Mouse (Mus musculus): Measurements from ENCODE around the gene Ankfn1.

Ankfn1 gene

DNA sequence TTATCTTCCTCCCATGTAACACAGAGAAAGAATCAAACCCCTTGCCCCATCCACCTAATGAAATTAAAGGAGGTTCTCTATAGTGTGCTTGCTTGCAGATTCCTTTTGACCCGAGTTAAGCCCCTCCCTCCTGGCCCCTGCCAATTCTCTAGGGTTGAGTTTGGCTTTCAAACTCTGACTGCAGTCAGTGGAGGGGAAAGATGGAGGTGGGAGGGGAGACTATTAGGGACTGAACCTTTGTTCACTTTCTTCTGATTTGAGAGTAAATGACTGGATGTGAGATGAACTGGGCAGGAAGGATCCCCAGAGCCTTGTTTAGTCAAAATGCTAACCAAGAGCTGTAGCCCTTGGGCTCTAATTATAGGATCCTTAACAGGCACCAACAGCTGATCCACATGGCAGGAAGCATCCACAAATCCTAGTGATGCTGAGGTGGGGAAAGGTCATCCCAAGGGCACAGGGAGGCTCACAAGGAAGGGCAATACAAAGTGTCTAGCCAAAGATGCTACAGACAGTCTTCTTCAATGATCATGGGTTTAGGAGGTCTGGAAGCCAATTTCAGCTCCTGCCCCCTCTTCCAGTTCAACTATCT lies 103.4 kb downstream of the Ankfn1 start:
- no peak for DNase-seq

DNA sequence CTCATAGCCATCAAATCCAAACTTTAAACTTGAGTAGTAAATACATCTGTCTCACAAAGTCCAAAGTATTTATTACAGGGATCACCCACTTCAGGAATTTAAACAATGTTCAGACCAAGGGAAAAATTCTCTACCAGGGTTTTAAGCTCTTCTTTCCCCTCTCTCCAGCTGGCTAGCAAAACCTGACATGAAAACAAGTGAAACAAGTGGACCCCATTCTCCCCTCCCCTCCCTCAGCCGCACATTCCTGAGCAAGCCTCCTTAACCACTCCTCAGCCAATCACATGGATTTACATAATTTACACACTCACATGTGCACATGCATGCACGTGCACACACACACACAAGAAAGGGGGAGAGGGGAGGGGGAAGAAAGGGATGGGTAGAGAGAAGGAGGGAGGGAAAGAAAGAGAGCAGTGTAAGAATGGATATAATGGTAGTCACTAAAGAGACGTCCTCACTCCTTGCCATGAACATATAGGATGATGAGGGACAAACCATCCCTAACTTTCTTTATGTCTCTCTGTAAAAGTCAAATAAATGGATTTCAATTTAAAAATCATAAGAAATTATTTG lies 104.9 kb downstream of the Ankfn1 start:
- no peak for DNase-seq

DNA sequence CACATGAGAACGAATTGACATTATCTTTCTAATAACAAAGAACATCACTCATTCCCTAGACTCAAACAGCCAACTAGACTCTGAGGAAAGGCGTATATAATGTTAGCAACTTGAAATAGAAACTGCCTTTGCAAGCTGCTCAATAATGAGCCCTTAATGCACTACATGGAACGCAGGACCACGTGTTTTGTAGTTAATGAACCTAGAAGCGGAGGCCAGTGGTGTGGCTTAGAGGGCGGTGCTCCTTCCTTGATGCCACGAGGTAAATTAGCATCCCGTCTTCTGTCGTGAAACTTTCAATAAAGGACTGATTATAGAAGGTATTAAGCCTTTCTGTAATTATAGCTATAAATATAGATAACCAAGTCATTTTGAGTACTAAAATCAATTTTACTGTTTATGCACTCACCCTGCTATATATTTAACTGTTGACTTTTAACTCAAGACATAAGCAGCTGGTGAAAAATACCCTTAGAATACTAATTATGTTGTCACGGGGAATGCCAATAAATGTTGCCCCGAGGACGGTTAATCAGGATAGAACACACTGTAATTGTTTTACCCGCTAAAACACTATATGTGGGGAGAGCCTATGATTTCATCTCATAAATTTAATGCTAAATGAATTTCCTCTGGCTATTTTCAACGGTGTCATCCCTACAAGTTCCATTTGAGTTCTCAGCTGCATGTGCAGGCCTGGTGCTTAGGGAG lies 112.1 kb downstream of the Ankfn1 start:
- no peak for DNase-seq

DNA sequence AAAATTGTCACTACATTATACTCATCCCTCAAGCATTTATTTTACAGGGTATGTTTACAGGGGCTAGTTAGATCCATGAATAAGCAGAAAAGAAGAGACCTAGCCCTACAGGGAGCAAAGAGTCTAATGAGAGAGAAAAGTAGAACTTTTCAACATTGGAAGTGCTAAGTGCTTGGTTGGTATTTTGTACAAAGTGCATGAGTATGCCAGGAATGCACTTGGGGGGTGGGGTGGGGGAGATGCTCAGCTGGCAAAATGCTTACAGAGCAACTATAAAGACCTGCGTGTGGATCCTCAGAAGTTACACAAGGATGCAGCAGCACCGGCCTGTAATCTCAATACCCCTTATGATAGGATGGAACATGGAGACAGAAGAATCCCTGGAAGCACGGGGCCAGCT lies 118.4 kb downstream of the Ankfn1 start:
- no peak for DNase-seq

DNA sequence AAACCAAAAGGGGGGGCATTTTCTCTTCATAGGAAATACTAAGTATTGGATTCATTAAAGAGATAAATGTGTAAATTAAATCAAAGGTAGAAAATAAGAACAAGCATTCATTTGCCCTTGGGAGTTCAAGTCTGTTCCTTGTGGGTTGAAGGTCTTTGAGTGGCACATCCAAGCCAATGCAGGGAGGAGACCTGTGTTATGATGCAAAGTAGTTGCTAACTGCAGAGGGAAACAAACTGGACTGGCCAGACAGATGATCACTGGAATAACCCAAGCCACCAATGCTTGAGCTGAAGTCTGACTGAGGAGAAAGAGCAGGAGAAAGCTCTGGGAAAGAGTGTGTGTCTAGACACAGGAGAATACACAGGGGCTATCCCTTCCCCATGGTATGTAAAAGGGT lies 120.9 kb downstream of the Ankfn1 start:
- no peak for DNase-seq

DNA sequence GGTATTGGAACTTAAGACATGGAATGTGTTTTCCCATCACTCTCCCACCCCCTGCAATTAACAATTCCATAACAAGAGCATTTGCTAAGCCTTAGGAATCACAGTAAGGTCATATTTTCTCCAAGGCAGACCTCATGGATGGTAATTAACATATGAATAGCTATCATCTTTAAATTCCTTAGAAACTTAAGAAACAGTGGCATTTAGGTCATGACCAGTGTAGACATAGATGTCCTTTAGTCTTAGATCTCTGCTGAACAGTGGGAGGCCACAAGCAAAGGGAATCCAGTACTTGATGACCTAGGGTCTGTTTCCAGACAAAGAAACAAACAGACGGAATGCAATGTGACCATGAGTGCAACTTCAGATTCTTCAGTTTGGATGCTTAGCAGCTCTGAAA lies 141.7 kb downstream of the Ankfn1 start:
- no peak for DNase-seq

DNA sequence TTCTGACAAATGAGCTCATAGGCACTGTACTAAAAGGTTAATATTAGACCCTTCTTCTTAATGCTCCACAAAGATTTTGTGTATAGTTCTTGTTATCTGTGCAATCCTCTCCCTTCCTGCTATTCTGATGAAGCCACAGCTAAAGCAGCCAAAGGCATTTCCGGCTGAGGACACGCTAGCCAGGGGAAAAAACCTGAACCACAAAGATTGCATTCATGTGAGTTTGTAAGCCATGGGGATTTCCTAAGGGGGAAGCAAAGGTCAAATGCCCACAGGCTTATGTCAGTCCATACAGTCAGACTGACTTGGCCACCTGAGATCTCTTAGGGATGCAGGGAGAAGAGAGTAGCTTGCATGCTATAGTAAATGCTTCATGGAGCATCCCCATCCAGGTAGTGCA lies 146.1 kb downstream of the Ankfn1 start:
- no peak for DNase-seq

DNA sequence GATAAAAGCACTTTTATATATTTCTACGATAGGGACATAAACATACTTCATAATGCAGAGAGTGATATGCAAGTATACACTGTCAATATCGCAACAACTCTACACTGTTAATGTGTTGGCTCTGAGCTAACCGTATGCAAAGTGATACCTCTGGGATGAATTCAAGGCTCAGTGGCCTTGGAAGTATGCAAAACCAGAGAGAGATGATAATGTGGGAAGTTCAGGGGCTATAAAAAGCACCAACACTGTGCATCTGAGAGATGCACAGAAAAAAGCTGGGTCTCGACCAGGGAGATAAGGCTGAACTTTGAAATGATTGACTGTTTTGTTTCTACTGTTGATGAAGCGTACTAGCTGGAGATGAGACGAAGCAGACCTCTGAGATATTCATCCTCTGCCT lies 148.9 kb downstream of the Ankfn1 start:
- no peak for DNase-seq

DNA sequence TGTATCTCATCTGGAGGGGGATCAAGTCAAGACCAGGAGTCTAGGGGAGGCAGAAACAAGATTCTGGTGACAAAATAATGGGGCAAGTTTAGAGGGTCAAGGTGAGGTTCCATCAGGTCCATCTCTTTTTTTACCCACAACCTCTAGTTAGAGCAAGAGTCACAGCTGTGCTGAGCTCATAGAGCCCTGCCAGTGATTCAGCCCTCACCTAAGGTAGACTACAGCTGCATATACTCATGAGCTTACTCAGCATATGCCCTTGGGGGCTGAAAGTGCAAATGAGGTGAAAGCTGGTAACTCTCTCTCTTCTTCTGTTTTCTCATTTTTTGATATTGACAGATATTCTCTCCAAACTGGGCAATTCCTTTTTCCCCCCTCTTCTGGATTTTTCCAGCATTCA lies 150.2 kb downstream of the Ankfn1 start:
- no peak for DNase-seq

DNA sequence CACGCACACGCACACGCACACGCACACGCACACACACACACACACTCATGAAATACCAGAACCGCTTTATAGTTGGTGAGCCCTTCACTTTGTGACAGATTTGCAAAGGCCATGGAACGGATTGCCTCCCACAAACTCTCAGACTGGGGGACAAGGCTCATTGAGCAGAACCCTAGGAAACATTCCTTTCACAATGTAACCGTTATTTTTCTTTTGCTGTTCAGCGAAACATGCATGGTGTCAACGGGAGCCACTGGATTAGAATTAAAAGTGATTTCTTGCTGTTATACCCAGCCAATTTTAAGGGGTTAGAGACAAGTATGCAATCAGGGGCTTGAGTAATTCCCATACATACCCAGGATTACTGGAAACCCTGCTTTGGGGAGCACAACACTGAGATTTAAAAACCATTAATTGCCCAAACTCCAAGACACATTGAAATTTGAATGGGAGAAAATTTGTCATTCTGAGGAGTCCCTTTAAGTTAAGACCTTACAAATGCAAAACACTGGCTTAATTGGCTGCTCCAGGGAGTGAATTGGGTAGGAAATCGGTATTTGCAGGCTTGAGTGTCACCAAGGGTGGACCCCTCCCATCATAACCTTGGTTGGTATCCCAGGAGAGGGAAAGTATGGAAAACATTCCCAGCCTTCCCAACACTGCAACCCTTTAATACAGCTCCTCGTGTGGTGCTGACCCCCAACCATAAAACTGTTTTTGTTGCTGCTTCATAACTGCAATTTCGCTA lies 153.6 kb downstream of the Ankfn1 start:
- DNase-seq = no peak

DNA sequence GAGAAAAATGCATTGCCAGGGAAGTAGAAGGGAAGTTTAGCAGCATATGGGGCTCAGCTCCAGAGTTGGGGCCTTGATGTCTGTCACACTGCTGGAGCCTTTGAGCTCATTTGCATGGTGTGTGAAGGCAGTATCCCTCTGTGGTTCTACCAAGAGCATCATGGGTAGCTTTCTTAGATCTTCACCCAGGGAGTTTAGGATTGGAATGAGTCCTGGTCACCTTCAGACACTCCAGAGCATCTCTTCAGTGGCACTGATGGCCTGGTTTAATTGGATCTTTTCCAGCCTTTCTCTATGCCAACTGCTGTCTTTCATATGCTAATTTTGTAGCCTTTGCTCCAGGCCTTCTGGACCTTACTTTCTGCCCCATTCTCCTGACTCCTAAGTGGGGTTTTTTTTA lies 157.5 kb downstream of the Ankfn1 start:
- DNase-seq = no peak

DNA sequence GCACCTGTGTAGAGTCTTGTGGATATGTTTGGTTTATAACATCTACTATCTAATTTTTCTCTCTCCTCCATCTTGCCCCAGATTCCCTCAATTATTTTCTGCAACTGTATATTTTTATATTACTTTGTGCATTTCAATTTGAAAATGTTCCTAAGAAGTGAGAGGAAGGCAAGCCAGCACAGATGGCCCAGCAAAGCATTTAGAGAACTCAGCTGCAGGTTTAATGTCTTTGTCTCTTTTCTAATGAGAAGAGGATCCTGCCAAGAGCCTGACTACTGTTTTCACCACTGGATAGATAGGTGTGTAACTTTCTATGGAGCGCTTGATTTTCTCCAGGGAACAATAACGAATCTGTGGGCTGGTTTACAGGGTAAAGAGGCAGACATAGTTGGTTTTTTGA lies 161.6 kb downstream of the Ankfn1 start:
- DNase-seq = no peak

DNA sequence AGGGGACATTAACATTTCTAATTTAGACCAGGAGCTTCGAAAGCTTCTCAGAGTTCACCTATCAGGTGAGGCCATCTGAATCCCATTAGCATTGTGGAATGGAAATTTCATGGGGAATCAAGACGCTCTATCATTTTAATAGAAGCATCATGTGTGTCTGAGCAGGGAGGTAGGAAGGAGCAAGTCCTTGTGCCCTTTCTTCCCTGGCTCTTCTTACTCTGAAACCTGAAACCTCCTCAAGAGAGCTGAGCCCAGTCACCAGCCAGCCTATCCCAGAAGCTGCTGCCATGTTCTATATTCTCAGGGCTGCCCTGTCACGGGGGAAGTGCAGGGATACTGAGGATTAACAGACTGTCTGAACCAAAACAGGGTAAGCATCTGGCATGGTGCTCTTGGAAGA lies 165.9 kb downstream of the Ankfn1 start:
- no peak for DNase-seq

DNA sequence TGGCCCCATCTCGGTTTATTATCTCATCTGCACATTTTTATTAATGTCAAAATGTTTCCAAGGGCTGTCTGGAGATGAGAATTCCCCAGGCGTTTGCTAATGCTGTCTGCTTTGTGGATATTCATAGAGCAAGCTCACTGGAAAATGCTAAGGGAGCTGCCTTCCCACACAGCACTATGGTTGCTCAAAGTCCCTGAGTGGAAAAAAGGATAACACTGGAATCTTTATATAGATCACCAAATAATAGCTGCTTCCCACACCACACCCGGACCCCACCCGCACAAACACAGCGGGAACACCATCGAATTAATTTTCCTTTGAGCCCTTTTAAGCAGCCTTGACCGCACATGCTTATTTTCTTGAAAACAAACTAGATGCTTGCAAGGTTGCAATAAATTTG lies 169.4 kb downstream of the Ankfn1 start:
- DNase-seq = no peak

DNA sequence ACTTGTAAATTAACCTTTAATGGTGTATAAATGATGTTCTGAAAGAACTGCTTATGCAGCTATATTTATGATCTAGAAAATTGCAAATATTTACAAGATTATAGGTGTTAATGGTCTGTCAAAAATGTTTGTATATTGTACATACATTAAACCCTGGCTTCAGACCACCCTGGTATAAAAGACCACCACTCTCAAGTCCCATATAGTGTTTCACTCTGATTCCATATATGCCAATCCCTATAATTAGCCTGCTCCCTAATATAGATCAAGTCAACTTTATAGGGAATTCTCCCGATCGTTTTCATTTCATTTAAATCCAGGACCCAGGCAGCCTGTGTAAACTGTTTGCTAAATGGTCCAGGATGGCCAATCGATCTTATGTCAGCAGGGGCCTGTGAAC lies 170.2 kb downstream of the Ankfn1 start:
- DNase-seq = no peak

DNA sequence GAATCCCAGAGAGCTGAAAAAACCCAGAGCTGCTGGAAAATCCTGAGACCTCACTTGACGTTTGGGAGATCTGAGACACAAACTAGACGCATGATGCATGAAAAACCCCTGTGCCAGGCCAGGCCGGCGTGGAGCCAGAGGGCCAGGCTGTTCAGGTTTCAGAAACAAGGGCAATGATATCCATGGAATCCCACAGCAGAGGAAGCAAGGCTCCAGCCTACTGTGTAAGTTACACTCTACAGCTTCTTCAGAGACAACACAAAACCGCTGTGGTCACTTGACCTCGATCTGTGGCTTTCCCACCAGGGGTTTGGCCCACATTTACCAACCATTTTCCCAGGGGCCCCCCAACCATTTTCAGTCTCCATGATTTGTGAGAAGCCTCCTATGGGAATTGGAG lies 171.1 kb downstream of the Ankfn1 start:
- no peak for DNase-seq

DNA sequence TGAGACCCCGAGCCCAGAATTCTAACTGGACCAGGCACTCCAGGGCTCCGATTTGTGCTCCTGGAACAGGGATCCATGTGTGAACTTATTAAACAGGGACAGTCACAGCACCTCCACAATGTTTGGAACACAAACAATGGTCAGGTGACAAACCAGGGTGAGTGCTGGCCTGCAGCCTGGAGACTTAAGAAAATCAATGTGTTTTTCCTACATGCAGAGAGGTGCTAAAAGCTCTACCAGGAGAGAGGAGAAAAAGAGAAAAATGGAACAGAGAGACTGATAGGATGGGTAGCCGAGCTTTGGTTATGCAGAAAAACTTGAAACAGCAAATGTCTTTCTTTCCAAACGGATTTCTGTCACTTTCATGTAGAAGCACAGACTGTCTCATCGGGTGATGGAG lies 174.5 kb downstream of the Ankfn1 start:
- DNase-seq = no peak

DNA sequence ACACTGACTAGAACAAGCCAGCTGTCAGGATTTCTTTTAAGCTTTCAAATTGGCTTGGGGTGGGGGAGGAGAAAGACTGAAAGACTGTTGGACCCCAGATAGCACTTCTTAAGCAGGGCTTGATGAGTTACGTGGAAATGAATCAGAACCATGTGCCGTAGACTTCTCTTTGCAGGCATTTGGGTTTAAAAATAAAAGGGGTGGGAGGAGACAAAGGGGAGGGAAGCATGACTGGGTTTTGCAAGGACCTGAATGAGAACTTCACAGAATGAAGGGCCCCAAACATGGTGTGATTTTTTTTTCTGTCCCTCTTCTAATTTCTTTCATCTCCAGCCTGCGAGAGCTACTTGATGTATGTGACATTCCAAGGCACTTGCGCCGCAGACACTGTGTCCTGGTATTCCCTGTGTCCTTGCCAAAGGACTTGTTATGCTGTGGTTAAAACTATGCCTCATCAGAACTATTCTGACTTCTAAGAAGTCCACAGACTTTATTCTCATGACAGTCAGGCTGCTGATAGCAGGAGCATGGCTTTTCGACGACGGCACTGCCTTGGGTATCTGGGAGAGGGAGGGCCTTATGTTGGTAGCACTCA lies 176.4 kb downstream of the Ankfn1 start:
- no peak for DNase-seq

DNA sequence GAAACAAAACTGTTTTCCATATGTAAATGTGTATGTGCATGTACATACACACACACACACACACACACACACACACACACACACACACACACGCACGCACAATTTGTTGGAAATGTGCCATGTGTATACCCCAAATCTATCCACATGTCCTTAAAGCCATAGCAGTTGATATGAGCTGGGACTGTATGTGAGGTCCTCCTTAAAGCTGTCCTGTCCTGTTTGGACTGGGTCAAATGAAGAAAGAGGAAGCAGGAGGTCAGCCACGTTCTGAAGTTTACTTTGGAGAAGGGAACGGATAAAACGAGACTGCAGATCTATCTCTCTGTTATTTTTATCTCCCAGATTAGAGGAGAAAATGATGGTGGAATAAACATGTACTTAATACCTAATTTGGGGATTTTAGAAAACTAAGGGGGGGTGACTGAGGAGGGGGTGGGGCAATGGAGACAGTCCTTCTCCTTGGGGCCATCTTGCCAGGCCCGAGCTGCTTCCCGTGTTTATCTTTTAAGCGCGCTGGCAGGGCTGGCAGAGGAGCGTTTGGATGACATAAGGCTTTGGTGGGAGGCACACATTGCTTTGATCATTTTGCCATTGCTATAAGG lies 187.1 kb downstream of the Ankfn1 start:
- DNase-seq = no peak

DNA sequence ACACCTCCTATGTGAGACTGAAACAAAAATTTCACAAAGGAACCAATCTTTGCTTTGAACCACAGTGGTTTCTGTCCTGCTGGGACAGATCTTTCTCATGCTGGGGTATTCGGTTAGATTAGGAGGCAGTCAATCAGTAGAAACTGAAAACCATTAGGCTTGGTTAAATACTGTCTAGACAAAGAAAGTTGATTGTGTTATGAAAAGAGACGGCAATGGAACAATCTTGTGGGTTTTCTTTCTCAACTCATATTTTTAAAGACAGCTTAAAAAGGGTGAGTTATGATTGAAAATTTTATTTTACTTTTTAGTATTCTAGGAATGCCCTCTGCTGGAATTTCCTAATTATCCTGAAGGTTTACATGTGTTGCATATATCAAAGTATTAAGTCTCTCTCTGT lies 191.1 kb downstream of the Ankfn1 start:
- no peak for DNase-seq

DNA sequence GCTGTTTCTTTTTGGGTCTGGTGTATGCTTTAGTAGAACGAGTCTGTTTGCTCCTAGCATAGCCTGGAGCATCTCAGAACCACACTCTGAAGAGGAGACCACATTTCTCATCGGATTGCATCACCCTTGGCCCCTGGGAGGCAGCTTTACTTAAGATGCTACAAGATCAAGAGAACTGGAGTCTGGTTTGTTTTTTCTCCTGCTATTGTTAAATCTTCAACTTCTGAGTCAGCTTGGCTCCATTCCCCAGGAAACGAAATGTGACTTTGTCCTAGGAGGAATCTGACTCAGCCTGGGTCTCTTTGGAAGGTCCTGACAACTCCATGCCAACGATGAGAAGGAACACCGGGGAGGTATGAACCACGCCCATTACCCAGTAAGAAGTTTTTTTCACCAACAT lies 197.6 kb downstream of the Ankfn1 start:
- DNase-seq = no peak

DNA sequence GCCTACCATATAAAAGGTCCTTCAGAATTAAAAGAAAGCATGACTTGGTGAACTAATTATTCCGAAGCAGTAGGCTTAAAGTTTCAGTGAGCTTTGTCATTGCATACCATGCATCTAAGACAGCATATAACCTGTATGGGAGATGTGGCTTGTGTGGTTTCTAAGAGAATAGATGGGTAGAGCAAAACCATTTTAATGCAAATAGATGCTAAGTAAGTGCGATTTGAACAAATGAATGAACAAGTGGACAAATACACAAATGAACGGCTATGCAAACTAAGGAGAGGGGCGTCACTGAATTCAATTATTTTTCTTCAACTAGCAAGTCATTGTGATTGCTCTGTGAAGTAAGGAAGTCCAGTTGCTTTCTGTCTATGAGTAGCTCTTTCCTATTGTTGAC lies 198.3 kb downstream of the Ankfn1 start:
- DNase-seq = no peak

DNA sequence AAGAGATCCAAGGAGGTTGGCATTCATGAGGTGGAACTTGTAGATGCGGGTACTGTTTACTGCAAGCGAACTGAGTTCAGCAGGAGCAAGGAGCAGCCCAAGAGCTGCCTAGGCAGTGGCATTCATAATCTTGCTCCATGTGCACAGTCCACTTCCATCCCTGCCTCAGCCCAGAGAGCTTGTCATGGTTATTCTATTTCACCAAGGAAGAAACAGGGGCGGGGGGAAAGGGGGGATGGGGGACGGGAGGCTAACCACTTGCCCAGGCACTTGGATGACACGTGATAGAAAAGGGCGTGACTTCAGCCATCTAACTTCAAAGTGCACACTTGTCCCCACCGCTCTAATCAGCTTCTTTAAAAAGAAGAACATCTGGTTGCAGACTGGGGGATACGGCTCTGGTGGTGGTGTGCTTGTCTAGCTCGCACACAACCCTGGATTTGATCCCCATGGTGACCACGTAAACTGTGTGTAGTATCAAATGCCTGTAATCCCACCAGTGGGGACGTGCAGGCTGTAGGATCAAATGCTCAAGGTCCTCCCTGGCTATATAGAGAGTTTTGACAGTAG lies 203.1 kb downstream of the Ankfn1 start:
- no peak for DNase-seq
